Mouse (Mus musculus) midbrain, postnatal 0 days (tissue): ENCODE measurements around the gene Cdh13. TPM values are rescaled to one million over a fixed set of nuclear protein-coding genes. Genes with fewer than 3 reads are reported as not detected.

Source experiments
- ATAC-seq: fragments of 200-750 bp; cut with Nextera tagmentation; 2 replicates; pipeline ENCODE4 v1.8.0; 2017; ENCODE audit warnings: moderate number of reproducible peaks, mild to moderate bottlenecking, moderate TSS enrichment, moderate library complexity; ENCODE audit not compliant: low FRiP score
- DNase-seq: peaks from one replicate; pipeline ENCODE4 v3.0.0-alpha.2; 2015; ENCODE audit warnings: low spot score
- H3K27ac ChIP-seq: fragments of 300-500 bp; sonication (generic); 2 replicates; pipeline ENCODE4 v1.5.1; 2014; ENCODE audit warnings: low read depth, mild to moderate bottlenecking, low read length, mixed read lengths
- H3K27me3 ChIP-seq: fragments of 300-500 bp; sonication (generic); 2 replicates; pipeline ENCODE4 v1.6.1; 2014; ENCODE audit warnings: low read length, control low read depth, mixed read lengths; ENCODE audit not compliant: insufficient read depth
- H3K36me3 ChIP-seq: fragments of 300-500 bp; sonication (generic); 2 replicates; pipeline ENCODE4 v1.6.1; 2014; ENCODE audit warnings: low read length, control low read depth, mixed read lengths; ENCODE audit not compliant: insufficient read depth
- H3K4me1 ChIP-seq: fragments of 300-500 bp; sonication (generic); 2 replicates; pipeline ENCODE4 v1.6.1; 2014; ENCODE audit warnings: mild to moderate bottlenecking, control low read depth, antibody characterized with exemption, low read length, mixed read lengths; ENCODE audit not compliant: insufficient read depth
- H3K4me2 ChIP-seq: fragments of 300-500 bp; sonication (generic); 2 replicates; pipeline ENCODE4 v1.6.1; 2014; ENCODE audit warnings: low read depth, mild to moderate bottlenecking, low read length, mixed read lengths; ENCODE audit not compliant: poor library complexity, severe bottlenecking
- H3K4me3 ChIP-seq: fragments of 300-500 bp; sonication (generic); 2 replicates; pipeline ENCODE4 v1.5.1; 2014; ENCODE audit warnings: low read depth, mild to moderate bottlenecking, low read length, moderate library complexity
- H3K9ac ChIP-seq: fragments of 300-500 bp; sonication (generic); replicated peaks from 2 replicates; pipeline ENCODE4 v1.6.1; 2014; ENCODE audit warnings: mild to moderate bottlenecking, low read length, moderate library complexity, mixed read lengths; ENCODE audit not compliant: poor library complexity, severe bottlenecking
- H3K9me3 ChIP-seq: fragments of 300-500 bp; sonication (generic); 2 replicates; pipeline ENCODE4 v1.6.1; 2016; ENCODE audit warnings: low read length, control low read depth
- CTCF ChIP-seq: IDR thresholded peaks from 2 replicates; pipeline ENCODE4 v1.5.1; 2016; ENCODE audit warnings: antibody characterized with exemption, mild to moderate bottlenecking
- WGBS: fragments of 180-500 bp; shearing (Covaris S2); extraction: QIAGEN DNeasy Blood & Tissue Kit; methylation state at CpG from one replicate; pipeline ENCODE4 v1.1.7; 2014; 5-methylcytosine and 5-hydroxymethylcytosine counted together
- polyA plus RNA-seq: library from polyadenylated mRNA; unstranded; fragments of >200 nt; fragmentation: Nextera tagmentation; extraction: Ambion mirVana; gene quantifications from 2 replicates; pipeline ENCODE4 v1.2.1, GENCODE M21; 2015
- total RNA-seq: library from RNA; depleted of rRNA; stranded (reverse); fragments of >200 nt; gene quantifications from 2 replicates; pipeline ENCODE4 v1.2.3, GENCODE M21; 2014

The Cdh13 gene
- total and polyA plus RNA-seq, 2 experiments from 2014 or later, result 199 to 203 TPM

- Histone ChIP-seq H3K36me3 (no peaks in the 10 kb centered on the region), H3K27ac (no peak overlapping the region), H3K4me1 (no peaks in the 10 kb centered on the region), H3K9ac (no peak overlapping the region), H3K27me3 (no peaks in the 10 kb centered on the region), H3K9me3 (no peaks in the 10 kb centered on the region), H3K4me2 (no peak overlapping the region), H3K4me3 (no peak overlapping the region)
- TF ChIP-seq CTCF, result no peak
- ATAC-seq, result no peak
- whole genome bisulfite sequencing, result 94% methylated on average over 10 of the region's 10 CpGs
- no peak for DNase-seq
These were observed 334.7 kb downstream of the Cdh13 start for GRCm38 (mm10) chr8:118618195-118618594.

- H3K27me3 ChIP-seq, result no peaks in the 10 kb centered on the region
- no peaks in the 10 kb centered on the region for H3K4me1 ChIP-seq
- no peaks in the 10 kb centered on the region for H3K9me3 ChIP-seq
- H3K4me3 ChIP-seq, result no peak overlapping the region
- 90% methylated on average over 5 of the region's 5 CpGs for WGBS
- TF ChIP-seq CTCF, result no peak
- H3K36me3 ChIP-seq, result no peaks in the 10 kb centered on the region
- no peak overlapping the region for H3K9ac ChIP-seq
- ATAC-seq, result no peak
- DNase-seq, result no peak
- H3K4me2 ChIP-seq, result no peak overlapping the region
- H3K27ac ChIP-seq, result no peak overlapping the region
These were observed 342.9 kb downstream of the Cdh13 start for GRCm38 (mm10) chr8:118626425-118626824.

- DNase-seq, result no peak
- H3K36me3 ChIP-seq, result no peaks in the 10 kb centered on the region
- no peak overlapping the region for H3K4me3 ChIP-seq
- H3K9ac ChIP-seq, result no peak overlapping the region
- no peak overlapping the region for H3K4me2 ChIP-seq
- no peaks in the 10 kb centered on the region for H3K4me1 ChIP-seq
- no peak for ATAC-seq
- 90% methylated on average over 5 of the region's 5 CpGs for WGBS
- H3K27me3 ChIP-seq, result no peaks in the 10 kb centered on the region
- no peak for TF ChIP-seq CTCF
- no peak overlapping the region for H3K27ac ChIP-seq
- no peaks in the 10 kb centered on the region for H3K9me3 ChIP-seq
These were observed 344.2 kb downstream of the Cdh13 start for GRCm38 (mm10) chr8:118627737-118628136.

GRCm38 (mm10) chr8:118628702-118629101, 345.2 kb downstream of the Cdh13 start:
- H3K27ac ChIP-seq, result no peak overlapping the region
- no peak overlapping the region for H3K4me3 ChIP-seq
- 52% methylated on average over 8 of the region's 8 CpGs for WGBS
- H3K4me2 ChIP-seq, result no peak overlapping the region
- DNase-seq (peak; percentile 60), ATAC-seq (peak; percentile 71)
- no peaks in the 10 kb centered on the region for H3K36me3 ChIP-seq
- no peak for TF ChIP-seq CTCF
- H3K9ac ChIP-seq, result no peak overlapping the region
- H3K4me1 ChIP-seq, result no peaks in the 10 kb centered on the region
- no peaks in the 10 kb centered on the region for H3K9me3 ChIP-seq
- no peaks in the 10 kb centered on the region for H3K27me3 ChIP-seq

GRCm38 (mm10) chr8:118635296-118636060, 351.9 kb downstream of the Cdh13 start:
- 67% methylated on average over 22 of the region's 22 CpGs for WGBS

GRCm38 (mm10) chr8:118639606-118640005, 356.1 kb downstream of the Cdh13 start:
- H3K27ac ChIP-seq, result no peak overlapping the region
- DNase-seq (peak; percentile 93), ATAC-seq (no peak)
- H3K4me3 ChIP-seq, result no peak overlapping the region
- no peaks in the 10 kb centered on the region for H3K9me3 ChIP-seq
- H3K4me1 ChIP-seq, result no peaks in the 10 kb centered on the region
- H3K4me2 ChIP-seq, result no peak overlapping the region
- TF ChIP-seq CTCF, result no peak
- H3K27me3 ChIP-seq, result no peaks in the 10 kb centered on the region
- 78% methylated on average over 8 of the region's 8 CpGs for WGBS
- no peak overlapping the region for H3K9ac ChIP-seq
- H3K36me3 ChIP-seq, result no peaks in the 10 kb centered on the region

More at GRCm38 (mm10) chr8:118635296-118636060, 351.9 kb downstream of the Cdh13 start:
- Histone ChIP-seq H3K4me3 (no peak overlapping the region), H3K4me1 (no peaks in the 10 kb centered on the region), H3K9me3 (no peaks in the 10 kb centered on the region), H3K36me3 (no peaks in the 10 kb centered on the region), H3K27me3 (no peaks in the 10 kb centered on the region), H3K27ac (no peak overlapping the region), H3K9ac (no peak overlapping the region), H3K4me2 (no peak overlapping the region)
- TF ChIP-seq CTCF, result no peak
- ATAC-seq, result no peak
- no peak for DNase-seq
